Mouse (Mus musculus): ENCODE measurements around the gene Gpam.
A peak's percentile ranks its signal among the peaks of the same experiment; 100 is the strongest.
"Not testable (repeated sequence)": the region's sequence is repeated elsewhere in the genome, so short reads cannot be mapped to it uniquely, and the experiment has no call there.

Gene Gpam

DNA sequence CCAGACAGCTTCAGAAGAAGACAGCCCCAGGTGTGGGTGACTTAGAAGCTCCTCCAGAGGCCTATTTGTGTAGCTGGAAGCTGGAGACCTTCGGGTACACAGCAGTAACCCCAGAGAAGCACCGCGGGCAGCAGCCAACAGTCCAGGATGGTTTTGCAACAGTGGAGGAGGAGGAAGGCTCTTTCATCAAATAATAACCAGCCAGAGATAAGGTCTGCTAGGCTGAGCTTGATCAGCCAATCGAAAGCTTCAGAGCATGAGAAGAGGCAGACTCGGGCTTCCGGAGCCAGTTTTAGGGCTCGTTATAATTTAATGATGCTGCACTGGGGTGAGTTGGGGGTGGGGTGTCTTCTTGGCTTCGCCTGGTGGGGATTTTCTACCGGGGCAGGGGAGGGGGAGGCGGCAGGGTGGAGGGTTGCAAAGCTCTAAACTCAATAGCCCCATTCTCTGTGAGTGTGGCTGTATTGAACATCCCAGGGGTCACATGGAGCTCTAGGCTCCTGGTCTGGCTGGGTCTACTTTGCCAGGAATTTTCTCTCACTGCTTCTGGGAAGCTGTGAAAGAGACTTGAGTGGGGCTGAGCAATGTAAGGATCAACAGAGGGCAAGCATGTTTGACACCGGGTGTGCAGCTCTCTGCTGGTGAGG is at the start of gene Gpam:
TSS of gene Gpam (minus strand) at position 167 of the 647 bp plus-strand sequence.
- no peak for DNase-seq (ENCODE audit: low read depth, low spot score)

DNA sequence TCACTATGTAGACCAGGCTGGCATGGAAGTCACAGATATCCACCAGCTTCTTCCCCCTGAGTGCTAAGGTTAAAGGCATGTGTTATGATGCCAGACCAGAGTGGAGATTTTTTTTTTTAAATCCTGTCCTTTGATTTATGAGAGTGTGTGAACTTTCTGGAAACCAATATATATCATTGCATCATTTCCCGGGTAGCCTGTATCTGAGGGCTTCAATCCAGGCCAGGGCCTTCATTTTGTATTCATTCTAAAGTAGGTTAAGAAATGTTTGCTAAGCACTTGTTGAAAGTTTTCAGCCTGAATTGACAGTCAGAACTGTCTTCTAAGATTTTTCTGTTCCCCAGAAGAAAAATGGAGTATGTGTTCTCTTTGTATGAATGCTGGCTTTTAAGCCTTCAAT is 44.5 kb upstream of the Gpam start:
- DNase-seq (ENCODE audit: low read depth, low spot score), result no peak

DNA sequence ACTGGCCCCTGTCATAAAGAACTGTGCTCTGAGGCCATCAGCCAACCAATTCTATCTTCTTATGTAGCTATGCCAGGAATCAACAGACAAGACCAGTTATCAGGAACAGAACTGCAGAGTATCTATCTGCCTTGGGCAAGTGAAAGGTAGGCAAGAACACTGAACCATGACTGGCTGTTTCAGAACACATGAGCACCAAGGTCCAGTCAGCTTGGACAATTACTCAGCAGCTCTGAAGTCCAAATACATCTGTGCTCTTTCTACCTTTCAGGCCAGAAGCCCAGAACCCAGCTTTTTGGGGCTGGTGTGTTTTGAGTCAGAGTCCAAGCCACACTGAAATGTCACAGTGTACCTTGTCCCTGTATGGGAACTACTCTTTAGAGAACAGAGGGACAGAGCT is 43.4 kb upstream of the Gpam start:
- DNase-seq (ENCODE audit: low read depth, low spot score), result no peak

DNA sequence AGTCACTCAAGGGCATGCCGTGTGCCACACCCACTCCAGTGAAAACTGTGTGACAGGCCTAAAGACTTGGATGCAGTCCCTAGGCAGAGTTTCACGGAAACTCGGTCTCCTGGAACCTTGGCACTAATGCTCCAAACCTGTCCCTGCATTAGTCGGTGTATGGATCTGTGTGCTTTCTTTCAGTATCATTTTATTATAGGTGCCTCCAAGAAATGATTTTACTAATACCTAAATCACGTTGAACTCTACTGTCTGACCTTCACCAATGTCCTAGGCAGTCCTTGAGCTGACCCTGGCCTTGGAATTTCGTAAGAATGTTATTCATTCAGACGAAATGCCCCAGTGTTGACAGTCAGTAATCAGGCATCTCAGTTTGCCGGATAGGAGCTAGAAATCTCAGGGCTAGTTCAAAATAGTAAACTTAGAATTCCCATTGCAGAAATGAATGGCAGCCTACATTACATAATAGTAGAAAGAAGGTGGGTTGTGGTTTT is 42.2 kb upstream of the Gpam start:
- DNase-seq (ENCODE audit: low read depth, low spot score), result not testable (repeated sequence)

DNA sequence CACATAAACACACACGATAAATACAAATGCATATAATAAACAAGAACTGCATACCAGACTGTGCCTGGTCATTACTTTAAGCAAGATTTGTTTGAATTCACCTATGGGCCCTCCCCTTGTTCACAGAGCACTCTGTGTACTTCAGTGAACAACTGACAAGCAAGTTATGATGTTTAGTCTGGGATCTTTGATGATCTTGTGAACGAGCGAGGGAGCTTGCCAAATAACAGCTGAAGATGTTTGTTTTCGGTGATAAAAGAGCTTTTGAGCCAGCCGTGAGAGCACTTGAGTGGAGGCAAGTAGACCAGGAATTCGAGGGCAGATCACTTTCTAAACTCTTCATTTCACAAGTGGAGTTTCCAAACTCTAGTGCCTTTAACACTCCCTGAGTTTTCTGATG is 41.3 kb upstream of the Gpam start:
- no peak for DNase-seq (ENCODE audit: low read depth, low spot score)

DNA sequence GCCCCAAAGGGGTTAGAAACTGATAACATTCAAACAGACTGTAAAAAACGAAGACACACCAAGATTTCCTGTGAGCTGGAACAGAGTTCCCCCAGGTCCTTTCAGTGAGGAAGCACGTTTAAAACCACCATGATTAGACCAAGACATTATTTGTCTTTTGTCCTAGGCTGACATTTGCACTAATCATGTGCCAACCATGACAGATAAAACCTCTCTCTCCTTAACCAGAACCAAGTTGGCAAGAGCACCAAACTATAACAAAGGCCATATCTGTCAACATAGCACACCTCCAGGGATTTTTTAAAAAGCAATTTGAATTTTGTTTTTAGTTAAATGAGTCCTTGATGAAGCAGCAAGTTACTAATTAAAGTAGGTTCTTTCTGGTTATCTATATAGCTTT is 40.7 kb upstream of the Gpam start:
- DNase-seq (ENCODE audit: low read depth, low spot score), result no peak

DNA sequence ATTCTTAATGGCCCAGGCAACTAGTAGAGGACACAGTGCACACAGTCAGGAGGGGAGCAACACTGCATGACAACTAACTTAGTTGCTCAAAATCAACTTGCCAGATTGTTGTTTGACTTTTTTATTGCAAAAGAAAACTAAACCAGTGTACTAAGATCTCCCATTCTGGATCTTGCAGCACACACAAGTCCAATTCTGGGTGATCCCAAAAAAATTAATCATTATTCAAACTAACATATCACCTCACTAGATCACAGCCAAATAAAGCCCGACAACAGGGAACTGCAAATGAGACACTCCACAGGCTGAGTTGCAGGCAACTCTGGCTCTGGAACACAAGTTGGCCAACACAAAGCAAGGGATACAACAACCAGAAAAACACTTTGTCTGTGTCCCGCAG is 39.7 kb upstream of the Gpam start:
- no peak for DNase-seq (ENCODE audit: low read depth, low spot score)

DNA sequence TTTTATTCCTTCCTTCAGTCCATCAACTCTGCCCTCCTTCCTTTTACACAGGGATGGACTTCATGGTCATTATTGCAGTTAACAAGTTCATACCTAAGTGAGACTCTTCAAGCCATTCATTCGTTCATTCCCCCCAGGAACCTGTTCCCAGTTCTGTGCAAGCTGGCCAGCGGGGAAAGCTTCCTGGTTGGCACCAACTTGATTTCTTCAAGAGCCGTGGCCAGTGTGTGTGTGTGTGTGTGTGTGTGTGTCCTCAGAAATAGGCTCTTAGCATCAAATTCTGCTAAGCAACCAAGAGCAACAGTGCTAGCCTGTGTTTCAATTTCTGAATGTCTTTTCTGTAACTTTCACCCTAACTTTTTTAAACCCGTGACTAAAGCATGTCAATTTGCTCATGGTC is 38.9 kb upstream of the Gpam start:
- DNase-seq (ENCODE audit: low read depth, low spot score), result no peak

DNA sequence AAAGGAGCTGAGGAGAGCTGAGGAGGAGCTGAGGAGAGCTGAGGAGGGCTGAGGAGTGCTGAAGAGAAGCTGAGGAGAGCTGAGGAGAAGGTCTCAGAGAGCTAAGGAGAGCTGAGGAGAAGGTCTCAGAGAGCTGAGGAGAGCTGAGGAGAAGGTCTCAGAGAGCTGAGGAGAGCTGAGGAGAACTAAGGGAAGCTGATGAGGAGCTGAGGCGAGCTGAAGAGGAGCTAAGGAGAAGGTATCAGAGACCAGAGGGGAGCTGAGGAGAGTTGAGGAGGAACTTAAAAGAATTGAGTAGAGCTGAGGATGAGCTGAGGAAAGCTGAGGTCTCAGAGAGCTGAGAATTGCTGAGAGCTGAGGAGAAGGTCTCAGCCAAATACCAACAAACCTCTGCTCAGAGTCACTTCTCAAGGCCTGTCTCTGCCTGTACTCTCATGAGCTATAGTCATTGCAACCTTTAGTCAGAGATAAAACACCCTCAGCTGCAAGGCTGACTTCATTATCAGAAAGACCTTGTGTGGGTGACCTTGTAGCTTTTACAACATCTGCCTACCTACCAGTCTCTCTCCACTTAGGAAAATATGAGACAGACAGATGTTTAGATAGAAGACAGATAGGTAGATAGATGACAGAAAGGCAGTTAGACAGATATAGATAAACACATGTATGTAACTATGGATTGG is 38.3 kb upstream of the Gpam start:
- no peak for DNase-seq (ENCODE audit: low read depth, low spot score)

DNA sequence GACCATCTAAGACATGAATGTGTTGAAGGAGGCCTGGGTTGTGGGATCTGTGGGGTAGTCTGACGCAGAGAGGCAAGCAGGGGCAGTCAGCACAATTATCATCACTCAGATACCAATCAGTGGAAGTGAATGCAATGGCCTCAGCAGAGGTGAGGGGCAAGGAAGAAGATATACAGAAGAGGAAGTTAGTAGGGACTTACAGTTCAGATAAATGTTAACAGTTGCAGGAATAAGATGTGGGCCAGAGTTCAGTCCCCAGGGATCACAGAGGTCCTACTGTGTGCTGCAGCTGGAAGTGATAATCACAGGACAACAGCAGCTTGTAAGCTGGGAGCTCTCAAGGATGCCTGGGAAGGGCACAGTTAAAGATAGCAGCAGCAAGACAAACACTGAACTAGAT is 37.1 kb upstream of the Gpam start:
- no peak for DNase-seq (ENCODE audit: low read depth, low spot score)

DNA sequence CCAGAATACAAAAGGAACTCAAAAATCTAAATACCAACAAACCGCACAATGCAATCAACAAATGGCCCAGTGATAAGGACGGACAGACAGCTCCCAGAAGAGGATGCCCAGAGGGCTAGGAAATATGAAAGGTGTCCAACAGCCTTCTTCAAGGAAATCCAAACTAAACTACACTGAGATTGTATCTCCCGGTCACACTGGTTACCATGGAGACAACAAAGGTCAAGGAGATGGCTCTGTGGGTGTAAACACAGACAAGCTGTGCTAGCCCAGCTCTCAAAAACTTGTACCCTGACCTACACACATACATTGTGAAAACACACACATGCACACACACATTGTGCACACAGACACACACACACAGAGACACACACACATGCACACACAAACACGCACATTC is 35.2 kb upstream of the Gpam start:
- DNase-seq (ENCODE audit: low read depth, low spot score), result no peak

DNA sequence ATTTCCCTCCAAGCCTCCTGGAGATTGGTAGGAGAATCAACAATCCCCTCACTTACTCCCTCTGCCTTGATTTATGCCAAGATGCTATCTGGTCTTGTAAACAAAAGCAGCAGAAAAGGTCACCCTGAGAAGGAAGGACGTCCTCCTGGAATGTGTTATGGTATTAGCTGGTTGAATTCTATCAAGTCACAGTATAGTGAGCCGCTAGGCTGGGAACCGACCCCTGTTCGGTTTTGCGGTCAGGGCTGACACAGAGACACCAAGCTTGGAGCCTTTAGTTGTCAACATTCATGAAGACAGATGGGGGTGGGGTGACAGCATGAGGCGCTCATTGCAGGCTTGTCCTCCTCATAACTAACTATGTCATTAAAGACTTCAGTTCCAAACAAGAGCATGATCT is 32.8 kb upstream of the Gpam start:
- no peak for DNase-seq (ENCODE audit: low read depth, low spot score)

DNA sequence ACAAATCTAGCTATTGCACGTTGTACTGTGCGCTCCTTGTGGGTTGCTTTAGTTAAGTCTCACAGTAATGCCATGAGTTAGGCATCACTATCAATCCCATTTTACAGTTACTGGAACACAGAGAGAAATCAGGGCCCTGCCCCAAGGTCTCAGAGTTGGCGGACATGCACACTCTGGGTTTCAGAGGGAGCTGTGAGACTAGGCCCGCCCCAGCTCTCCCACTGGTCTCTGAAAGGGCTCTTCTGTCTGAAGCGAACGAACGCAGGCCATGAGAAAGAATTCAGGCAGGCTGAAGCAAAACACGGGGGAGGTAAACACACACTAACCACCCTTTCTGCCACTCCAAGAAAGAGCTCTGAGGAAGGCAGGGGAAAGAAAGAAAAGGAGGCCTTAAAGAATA is 31.6 kb upstream of the Gpam start:
- no peak for DNase-seq (ENCODE audit: low read depth, low spot score)

DNA sequence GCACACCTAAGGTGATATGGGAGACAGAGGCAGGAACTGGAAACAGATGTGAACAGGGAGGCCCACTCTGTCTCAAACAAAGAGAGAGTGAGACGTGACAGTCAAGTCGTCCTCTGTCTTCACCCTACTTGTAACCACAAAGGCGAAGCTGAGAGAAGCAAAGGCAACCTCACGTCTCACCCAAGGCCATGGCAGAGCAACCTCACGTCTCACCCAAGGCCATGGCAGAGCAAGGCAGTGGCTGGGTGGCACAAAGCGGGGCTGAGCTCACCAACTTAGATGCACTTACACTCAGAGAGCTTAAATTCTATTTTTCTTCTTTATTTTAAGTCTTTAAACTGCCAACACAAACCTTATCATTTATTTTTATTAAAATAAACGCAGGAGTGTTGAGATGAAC is 30.0 kb upstream of the Gpam start:
- DNase-seq (ENCODE audit: low read depth, low spot score), result no peak

DNA sequence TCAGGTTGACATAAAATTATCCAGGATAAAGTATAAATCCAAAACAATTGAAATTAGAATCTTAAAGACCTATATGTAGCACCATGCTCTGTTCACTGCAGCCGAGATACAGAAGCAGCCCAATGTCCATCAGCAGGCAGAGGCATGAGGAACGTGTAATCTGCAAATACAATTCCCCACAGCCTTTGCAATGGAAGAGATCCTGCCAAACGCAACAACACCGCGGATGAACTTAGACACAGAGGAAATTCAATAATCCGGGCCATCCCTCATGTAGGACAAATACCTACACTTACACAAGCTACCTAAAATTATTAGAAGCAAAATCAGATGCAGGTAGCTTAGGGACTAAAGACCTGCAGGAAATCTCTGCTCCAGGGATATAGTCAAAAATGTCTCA is 25.9 kb upstream of the Gpam start:
- DNase-seq (ENCODE audit: low read depth, low spot score), result no peak

DNA sequence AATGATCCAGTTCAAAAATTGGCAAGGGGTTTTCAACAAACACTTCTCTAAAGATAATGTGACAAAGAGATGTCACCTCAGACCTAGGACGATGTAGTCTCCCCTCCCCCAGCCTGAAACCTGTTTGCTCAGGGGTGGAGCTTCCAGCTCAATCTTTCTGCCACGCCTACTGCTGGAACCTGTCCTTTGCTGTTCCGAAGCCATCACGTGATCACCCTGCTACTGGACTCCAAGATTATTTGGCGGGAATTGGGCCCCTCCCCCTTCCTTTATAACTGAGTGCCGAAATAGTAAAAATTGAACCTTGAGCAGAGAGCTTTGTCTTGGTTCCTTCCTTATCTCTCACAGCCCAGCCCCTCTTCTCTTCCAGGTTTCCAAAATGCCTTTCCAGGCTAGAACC is 25.2 kb upstream of the Gpam start:
- DNase-seq (ENCODE audit: low read depth, low spot score), result not testable (repeated sequence)

DNA sequence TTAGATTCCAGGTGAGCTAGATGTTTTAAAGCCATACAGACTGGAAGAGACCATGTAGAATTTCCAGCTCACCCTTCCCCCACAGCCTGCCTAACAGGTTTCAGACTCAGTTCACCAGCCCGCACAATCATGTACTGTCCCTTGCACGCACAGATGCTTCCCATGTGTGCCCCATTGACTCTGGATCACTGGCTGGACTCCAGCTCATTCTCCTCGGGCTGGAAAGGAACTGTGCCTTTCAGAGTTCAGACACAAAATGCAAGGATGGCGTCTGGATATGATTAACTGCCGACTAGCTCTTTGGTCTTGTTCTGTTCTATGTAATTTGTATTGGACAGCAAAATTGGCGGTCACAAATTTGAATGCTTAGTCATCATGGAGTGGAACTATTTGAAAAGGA is 22.6 kb upstream of the Gpam start:
- DNase-seq (ENCODE audit: low read depth, low spot score), result no peak

DNA sequence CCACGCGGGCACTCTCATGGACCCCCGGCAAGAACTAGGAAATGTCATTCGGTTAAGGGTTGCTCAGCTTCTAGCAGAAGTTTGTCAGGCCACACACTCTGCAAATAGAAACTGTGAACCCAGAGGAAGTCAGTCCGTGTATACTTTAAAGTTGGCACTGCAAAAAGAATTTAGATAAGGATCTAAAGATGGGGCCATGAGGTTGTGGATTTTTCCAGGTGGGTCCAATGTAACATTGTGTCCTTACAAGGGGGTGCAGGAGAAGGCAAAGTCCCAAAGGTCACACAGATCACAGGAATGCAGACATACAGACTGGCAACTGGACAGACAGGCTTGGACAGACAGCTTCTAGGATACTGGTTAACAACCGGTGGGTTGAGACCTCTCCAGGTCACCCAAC is 21.1 kb upstream of the Gpam start:
- DNase-seq (ENCODE audit: low read depth, low spot score), result no peak

DNA sequence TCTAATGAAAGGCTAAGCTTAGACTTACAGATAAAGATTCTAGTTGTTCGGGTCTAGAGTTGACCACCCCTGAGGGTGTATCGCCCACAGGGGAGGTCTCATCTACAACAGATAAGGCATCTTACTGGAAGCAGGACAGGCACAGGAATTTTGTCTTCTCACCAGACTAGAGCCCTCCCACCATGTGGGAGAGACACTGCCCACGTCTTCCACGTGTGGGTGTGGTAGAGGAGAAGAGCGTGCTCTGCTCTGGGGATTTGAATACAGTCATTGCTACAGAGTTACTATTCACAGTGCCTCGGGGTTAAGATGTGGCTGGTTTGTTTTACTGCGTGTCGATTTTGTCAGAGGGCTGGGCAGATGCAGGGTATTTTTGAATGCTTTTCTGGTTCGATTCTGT is 20.5 kb upstream of the Gpam start:
- DNase-seq (ENCODE audit: low read depth, low spot score), result no peak

DNA sequence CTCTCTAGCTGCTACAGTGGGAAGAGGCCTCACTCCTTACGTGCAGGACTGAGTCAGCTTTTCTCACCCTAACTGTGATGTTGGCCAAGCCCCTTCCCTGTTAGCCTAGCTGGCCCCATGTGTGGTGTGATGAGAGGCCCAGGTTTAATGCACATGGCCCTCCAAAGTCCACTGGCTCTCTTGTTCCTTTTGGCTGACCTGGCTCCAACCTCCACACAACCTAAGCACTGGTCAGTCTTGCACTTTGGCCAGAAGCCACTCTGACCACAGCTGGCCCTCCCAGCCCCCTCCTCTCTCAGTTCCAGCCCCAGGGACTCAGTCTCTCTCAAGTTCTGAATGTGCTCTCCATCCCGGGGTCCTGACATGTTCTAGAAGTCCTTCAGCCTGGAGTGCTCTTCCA is 18.1 kb upstream of the Gpam start:
- DNase-seq (ENCODE audit: low read depth, low spot score), result no peak

DNA sequence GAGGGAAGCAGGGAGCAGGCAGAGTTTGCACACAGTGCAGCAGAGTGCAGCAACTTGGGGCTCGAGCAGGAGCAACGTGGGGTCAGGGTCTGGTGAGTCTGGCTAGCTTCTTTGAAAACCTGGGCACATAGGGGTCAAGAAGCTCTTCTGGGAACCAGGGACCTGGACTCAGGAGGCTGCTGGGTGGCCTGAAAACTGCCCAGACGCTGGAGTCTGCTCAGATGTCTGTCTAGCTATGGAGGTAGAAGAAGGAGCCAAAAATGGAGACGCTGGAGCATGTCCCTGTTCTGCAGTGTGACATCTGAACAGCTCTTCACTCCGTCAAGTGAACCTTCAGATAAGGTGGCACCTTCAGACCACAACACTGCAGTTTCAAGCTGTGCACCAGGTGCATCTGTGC is 17.7 kb upstream of the Gpam start:
- DNase-seq (ENCODE audit: low read depth, low spot score), result no peak

DNA sequence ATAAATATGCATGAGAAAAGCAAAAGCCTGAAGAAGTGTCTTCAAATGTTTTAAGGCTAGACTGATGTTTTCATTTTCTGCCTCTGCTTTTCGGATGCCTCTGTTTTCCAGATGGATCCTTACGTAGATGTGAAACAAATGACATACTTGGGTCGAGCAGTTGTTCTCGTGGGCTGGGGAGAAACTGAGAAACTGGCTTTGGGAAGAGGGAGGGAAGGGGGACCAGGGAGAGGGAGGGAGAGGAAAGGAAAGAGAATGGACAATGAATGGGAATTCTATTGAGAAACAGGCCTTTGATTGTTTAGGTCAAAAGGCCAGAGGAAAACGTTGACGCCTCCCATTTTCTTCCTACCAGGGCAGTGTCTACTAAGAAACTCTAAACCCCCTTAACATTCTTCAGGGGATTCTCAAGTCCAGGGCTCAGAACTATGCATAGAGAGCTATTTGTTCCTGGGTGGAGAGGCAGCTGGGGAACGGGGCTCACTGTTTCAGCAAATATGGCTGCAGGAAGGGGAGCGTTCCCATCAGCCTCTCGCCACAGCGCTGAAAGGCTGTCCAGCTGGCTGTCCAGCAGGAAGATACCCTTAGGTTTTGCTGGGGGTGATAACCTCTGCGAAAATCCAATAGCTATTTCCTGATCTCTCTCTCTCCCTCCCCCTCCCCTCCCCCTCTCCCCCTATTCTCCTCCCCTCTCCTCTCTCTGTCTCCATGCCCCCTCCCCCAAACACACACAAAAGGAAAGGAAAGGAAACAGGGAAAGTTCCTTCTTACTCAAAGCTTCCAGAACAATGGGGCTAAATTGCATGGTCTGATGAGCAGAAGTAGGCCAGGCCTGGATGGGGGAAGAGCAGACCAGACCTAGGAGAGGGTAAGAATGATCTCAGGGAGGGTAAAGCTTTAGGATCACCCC is 16.6 kb upstream of the Gpam start:
- DNase-seq (ENCODE audit: low read depth, low spot score), result peak; percentile 64

DNA sequence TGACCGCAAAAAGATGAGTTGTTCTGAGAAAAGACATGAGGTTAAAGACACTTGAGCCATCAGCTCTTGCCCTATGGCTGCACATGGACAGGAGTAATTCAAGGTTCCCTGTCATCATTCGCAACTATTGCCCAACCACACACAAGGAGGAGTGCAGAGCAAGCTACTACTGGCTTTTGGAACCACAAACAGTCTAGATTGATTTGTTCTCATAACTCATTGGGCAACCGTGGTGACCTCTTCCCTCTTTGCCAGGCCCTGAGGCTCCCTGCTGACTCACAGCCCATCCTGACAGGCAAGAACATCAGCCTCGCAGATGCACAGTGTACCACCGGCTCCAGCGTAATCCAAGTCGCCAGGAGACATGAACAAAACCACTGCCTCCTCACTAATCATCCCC is 12.3 kb upstream of the Gpam start:
- no peak for DNase-seq (ENCODE audit: low read depth, low spot score)
